Mouse (Mus musculus) heart, adult 2 months (tissue): Measurements from ENCODE around the gene Iqce.

Source experiments
- CTCF ChIP-seq: fragments of 200-600 bp; IDR thresholded peaks from 2 replicates; pipeline ENCODE4 v1.8.1; 2022; ENCODE audit warnings: antibody characterized with exemption, mild to moderate bottlenecking, moderate library complexity
- POLR2A ChIP-seq: fragments of 200-500 bp; IDR thresholded peaks from 2 replicates; pipeline ENCODE4 v1.6.1; 2011; ENCODE audit warnings: mild to moderate bottlenecking, low read depth, low read length, control low read depth; ENCODE audit not compliant: insufficient read depth

DNA sequence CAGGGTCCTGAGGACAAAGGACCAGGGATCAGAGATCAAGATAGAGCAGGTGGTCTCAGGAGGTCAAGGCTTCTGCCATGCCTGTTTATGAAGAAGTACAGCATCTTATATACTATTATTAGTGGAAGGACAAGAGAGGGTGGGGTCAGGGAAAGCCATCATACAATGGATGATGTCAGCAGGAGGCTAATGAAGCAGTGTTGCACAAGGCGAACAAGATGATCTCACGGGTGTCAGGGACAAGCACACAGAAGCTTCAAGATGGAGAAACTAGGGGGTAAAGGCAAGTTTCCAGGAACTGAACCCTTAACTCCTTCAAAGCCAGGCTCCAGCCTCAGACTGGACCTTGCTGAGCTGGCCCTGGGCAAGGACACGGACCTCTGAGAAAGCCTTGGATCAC lies 19.9 kb upstream of the Iqce start:
- TF ChIP-seq POLR2A (no peak), CTCF (no peak)
